Mouse (Mus musculus) midbrain, embryonic 12.5 days (tissue): ENCODE measurements at regions not wholly inside any gene's neighbourhood (a gene's known extent, or its start where the extent isn't known, plus 50 kb on each side); places are given as distances from the start of the nearest gene placed in this dataset.

Source experiments
- ATAC-seq: fragments of 200-750 bp; cut with Nextera tagmentation; 2 replicates; pipeline ENCODE4 v1.8.0; 2017; ENCODE audit warnings: low read depth, moderate TSS enrichment, moderate library complexity; ENCODE audit not compliant: low FRiP score
- H3K27ac ChIP-seq: fragments of 300-500 bp; sonication (generic); replicated peaks from 2 replicates; pipeline ENCODE4 v1.5.1; 2016; ENCODE audit warnings: mild to moderate bottlenecking
- H3K27me3 ChIP-seq: fragments of 300-500 bp; sonication (generic); 2 replicates; pipeline ENCODE4 v1.6.1; 2016; ENCODE audit warnings: mild to moderate bottlenecking
- H3K36me3 ChIP-seq: fragments of 300-500 bp; sonication (generic); 2 replicates; pipeline ENCODE4 v1.6.1; 2016
- H3K4me1 ChIP-seq: fragments of 300-500 bp; sonication (generic); 2 replicates; pipeline ENCODE4 v1.6.1; 2016
- H3K4me2 ChIP-seq: fragments of 300-500 bp; sonication (generic); replicated peaks from 2 replicates; pipeline ENCODE4 v1.6.1; 2016; ENCODE audit warnings: mild to moderate bottlenecking, moderate library complexity
- H3K4me3 ChIP-seq: fragments of 300-500 bp; sonication (generic); 2 replicates; pipeline ENCODE4 v1.5.1; 2016; ENCODE audit warnings: mild to moderate bottlenecking
- H3K9ac ChIP-seq: fragments of 300-500 bp; sonication (generic); replicated peaks from 2 replicates; pipeline ENCODE4 v1.6.1; 2016; ENCODE audit warnings: mild to moderate bottlenecking, moderate library complexity
- H3K9me3 ChIP-seq: fragments of 300-500 bp; sonication (generic); 2 replicates; pipeline ENCODE4 v1.6.1; 2016; ENCODE audit warnings: mild to moderate bottlenecking
- WGBS: fragments of 180-500 bp; shearing (Covaris S2); methylation state at CpG from one replicate; pipeline ENCODE4 v1.1.7; 2016; 5-methylcytosine and 5-hydroxymethylcytosine counted together

GRCm38 (mm10) chr3:80042756-80043484 lies 158.6 kb downstream of the Fam198b start:
- no peaks in the 10 kb centered on the region for H3K4me1 ChIP-seq
- no peaks in the 10 kb centered on the region for H3K36me3 ChIP-seq
- H3K4me2 ChIP-seq, result no peak overlapping the region
- 87% methylated on average over 5 of the region's 5 CpGs for WGBS
- H3K9me3 ChIP-seq, result no peaks in the 10 kb centered on the region
- H3K9ac ChIP-seq, result no peak overlapping the region
- no peak overlapping the region for H3K27ac ChIP-seq
- no peak for ATAC-seq
- H3K27me3 ChIP-seq, result no peaks in the 10 kb centered on the region
- H3K4me3 ChIP-seq, result no peak overlapping the region

- Histone ChIP-seq H3K4me1 (no peaks in the 10 kb centered on the region), H3K9me3 (no peaks in the 10 kb centered on the region), H3K36me3 (no peaks in the 10 kb centered on the region), H3K27me3 (no peaks in the 10 kb centered on the region), H3K4me2 (no peak overlapping the region), H3K9ac (no peak overlapping the region), H3K4me3 (no peak overlapping the region), H3K27ac (no peak overlapping the region)
- no peak for ATAC-seq
- WGBS, result 83% methylated on average over 5 of the region's 5 CpGs
Observed at GRCm38 (mm10) chr3:80049495-80050225, 165.3 kb downstream of the Fam198b start.

- no peaks in the 10 kb centered on the region for H3K36me3 ChIP-seq
- no peaks in the 10 kb centered on the region for H3K9me3 ChIP-seq
- no peak overlapping the region for H3K27ac ChIP-seq
- WGBS, result 71% methylated on average over 4 of the region's 4 CpGs
- no peaks in the 10 kb centered on the region for H3K4me1 ChIP-seq
- no peak for ATAC-seq
- H3K4me2 ChIP-seq, result no peak overlapping the region
- no peak overlapping the region for H3K4me3 ChIP-seq
- no peaks in the 10 kb centered on the region for H3K27me3 ChIP-seq
- no peak overlapping the region for H3K9ac ChIP-seq
Observed at GRCm38 (mm10) chr3:80050920-80051319, 166.6 kb downstream of the Fam198b start.

- no peak for ATAC-seq
Observed at GRCm38 (mm10) chr3:80051963-80052362, 167.6 kb downstream of the Fam198b start.

GRCm38 (mm10) chr3:80052879-80053278 lies 168.5 kb downstream of the Fam198b start:
- Histone ChIP-seq H3K27ac (no peak overlapping the region), H3K36me3 (no peaks in the 10 kb centered on the region), H3K9me3 (no peaks in the 10 kb centered on the region), H3K9ac (no peak overlapping the region), H3K4me1 (no peaks in the 10 kb centered on the region), H3K4me2 (no peak overlapping the region), H3K4me3 (no peak overlapping the region), H3K27me3 (no peaks in the 10 kb centered on the region)
- WGBS, result 50% methylated on average over 3 of the region's 3 CpGs
- no peak for ATAC-seq

More at GRCm38 (mm10) chr3:80051963-80052362, 167.6 kb downstream of the Fam198b start:
- Histone ChIP-seq H3K36me3 (no peaks in the 10 kb centered on the region), H3K27ac (no peak overlapping the region), H3K9me3 (no peaks in the 10 kb centered on the region), H3K4me1 (no peaks in the 10 kb centered on the region), H3K9ac (no peak overlapping the region), H3K4me2 (no peak overlapping the region), H3K4me3 (no peak overlapping the region), H3K27me3 (no peaks in the 10 kb centered on the region)
- 85% methylated on average over 4 of the region's 4 CpGs for WGBS

GRCm38 (mm10) chr3:80053435-80053834 lies 169.1 kb downstream of the Fam198b start:
- H3K9ac ChIP-seq, result no peak overlapping the region
- H3K4me3 ChIP-seq, result no peak overlapping the region
- no peak overlapping the region for H3K27ac ChIP-seq
- no peak for ATAC-seq
- 88% methylated on average over 2 of the region's 2 CpGs for WGBS
- no peak overlapping the region for H3K4me2 ChIP-seq
- no peaks in the 10 kb centered on the region for H3K36me3 ChIP-seq
- no peaks in the 10 kb centered on the region for H3K27me3 ChIP-seq
- no peaks in the 10 kb centered on the region for H3K9me3 ChIP-seq
- H3K4me1 ChIP-seq, result no peaks in the 10 kb centered on the region

- ATAC-seq, result no peak
- H3K9me3 ChIP-seq, result no peaks in the 10 kb centered on the region
- H3K9ac ChIP-seq, result no peak overlapping the region
- no peak overlapping the region for H3K4me3 ChIP-seq
- H3K27ac ChIP-seq, result no peak overlapping the region
- no peaks in the 10 kb centered on the region for H3K4me1 ChIP-seq
- no peaks in the 10 kb centered on the region for H3K27me3 ChIP-seq
- 77% methylated on average over 6 of the region's 6 CpGs for WGBS
- H3K36me3 ChIP-seq, result no peaks in the 10 kb centered on the region
- H3K4me2 ChIP-seq, result no peak overlapping the region
Observed at GRCm38 (mm10) chr3:80056636-80057350, 172.5 kb downstream of the Fam198b start.

GRCm38 (mm10) chr3:80058722-80059121 lies 174.4 kb downstream of the Fam198b start:
- 54% methylated on average over 2 of the region's 2 CpGs for WGBS

GRCm38 (mm10) chr3:80070726-80071125 lies 186.4 kb downstream of the Fam198b start:
- no peaks in the 10 kb centered on the region for H3K36me3 ChIP-seq
- no peak overlapping the region for H3K4me2 ChIP-seq
- ATAC-seq, result no peak
- no peaks in the 10 kb centered on the region for H3K9me3 ChIP-seq
- WGBS, result 86% methylated on average over 5 of the region's 5 CpGs
- no peak overlapping the region for H3K4me3 ChIP-seq
- H3K4me1 ChIP-seq, result no peaks in the 10 kb centered on the region
- H3K27me3 ChIP-seq, result no peaks in the 10 kb centered on the region
- no peak overlapping the region for H3K27ac ChIP-seq
- H3K9ac ChIP-seq, result no peak overlapping the region

More at GRCm38 (mm10) chr3:80058722-80059121, 174.4 kb downstream of the Fam198b start:
- Histone ChIP-seq H3K27me3 (no peaks in the 10 kb centered on the region), H3K4me1 (no peaks in the 10 kb centered on the region), H3K9ac (no peak overlapping the region), H3K36me3 (no peaks in the 10 kb centered on the region), H3K4me3 (no peak overlapping the region), H3K4me2 (no peak overlapping the region), H3K27ac (no peak overlapping the region), H3K9me3 (no peaks in the 10 kb centered on the region)
- peak; percentile 58; the same call in 1 of the 2 replicates for ATAC-seq

- no peak overlapping the region for H3K4me3 ChIP-seq
- no peak overlapping the region for H3K27ac ChIP-seq
- H3K9me3 ChIP-seq, result no peaks in the 10 kb centered on the region
- H3K36me3 ChIP-seq, result no peaks in the 10 kb centered on the region
- ATAC-seq, result peak; percentile 62
- 0 out of 2 replicates have a peak overlapping the region, but pooled peaks have one; percentile 2 for H3K4me2 ChIP-seq
- H3K27me3 ChIP-seq, result no peaks in the 10 kb centered on the region
- no peaks in the 10 kb centered on the region for H3K4me1 ChIP-seq
- 15% methylated on average over 10 of the region's 10 CpGs for whole genome bisulfite sequencing
- no peak overlapping the region for H3K9ac ChIP-seq
Observed at GRCm38 (mm10) chr3:80079801-80080418, 195.6 kb downstream of the Fam198b start.

GRCm38 (mm10) chr3:80081210-80081609 lies 196.9 kb downstream of the Fam198b start:
- Histone ChIP-seq H3K27me3 (no peaks in the 10 kb centered on the region), H3K4me3 (no peak overlapping the region), H3K9me3 (no peaks in the 10 kb centered on the region), H3K36me3 (no peaks in the 10 kb centered on the region), H3K4me1 (no peaks in the 10 kb centered on the region), H3K27ac (no peak overlapping the region), H3K4me2 (no peak overlapping the region), H3K9ac (no peak overlapping the region)
- 81% methylated on average over 7 of the region's 7 CpGs for WGBS
- ATAC-seq, result no peak
